Comparison of ENCODE assay signal across 8 mouse cellular contexts in the genomic region with DNA sequence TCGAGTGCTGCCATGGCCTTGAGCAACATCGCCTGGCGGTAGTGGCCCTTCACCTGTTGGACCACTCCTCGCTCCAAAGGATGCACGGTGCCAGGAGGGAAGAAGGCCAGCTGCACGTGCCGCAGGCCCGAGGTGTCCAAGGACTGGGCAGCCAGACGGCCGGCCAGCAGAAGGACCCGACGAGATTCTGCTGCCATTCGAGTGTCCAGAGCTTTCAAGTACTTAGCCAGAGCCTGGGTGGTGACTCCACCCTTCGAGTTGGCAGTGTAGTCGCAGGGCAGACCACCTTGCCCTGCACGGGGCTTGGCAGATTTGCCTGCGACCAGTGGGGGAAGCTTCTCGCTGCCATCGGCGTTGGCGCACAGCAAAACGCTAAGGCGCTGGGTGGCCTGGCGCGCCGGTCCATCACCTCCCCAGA. TPM values are rescaled to one million over a fixed set of nuclear protein-coding genes. Genes with fewer than 3 reads are reported as not detected.
A peak's percentile ranks its signal among the peaks of the same experiment; 100 is the strongest.
DNase-seq lines count a peak whose midpoint lies in the region; ATAC-seq and TF ChIP-seq lines count a peak whose summit lies in the region.

No protein-coding gene starts in this region.

- H3K79me2 ChIP-seq in liver, adult 2 months (ENCODE audit: control insufficient read depth, insufficient read depth, low read length) = peaks cover 18% of the 10 kb centered on the region

- WGBS in liver, adult 2 months = 16% methylated on average over 26 of the region's 26 CpGs
- 24% methylated on average over 26 of the region's 26 CpGs for WGBS in forebrain, embryonic 14.5 days
- 29% methylated on average over 26 of the region's 26 CpGs for WGBS in kidney, embryonic 16.5 days
- WGBS in midbrain, embryonic 13.5 days = 23% methylated on average over 26 of the region's 26 CpGs

- no peaks in the 10 kb centered on the region for H3K9me3 ChIP-seq in forebrain, embryonic 14.5 days (replicated peaks; ENCODE audit: control insufficient read depth, low read length)
- no peaks in the 10 kb centered on the region for H3K9me3 ChIP-seq in kidney, embryonic 16.5 days (ENCODE audit: low read length)
- no peaks in the 10 kb centered on the region for H3K9me3 ChIP-seq in midbrain, embryonic 13.5 days

- H3K4me1 ChIP-seq in liver, adult 2 months (ENCODE audit: control insufficient read depth, insufficient read depth, low read length) = peaks cover 24% of the 10 kb centered on the region
- H3K4me1 ChIP-seq in forebrain, embryonic 14.5 days (ENCODE audit: control insufficient read depth, insufficient read depth, low read length) = peaks cover 36% of the 10 kb centered on the region
- peaks cover 48% of the 10 kb centered on the region for H3K4me1 ChIP-seq in kidney, embryonic 16.5 days (ENCODE audit: insufficient read depth, low read length)
- peaks cover 55% of the 10 kb centered on the region for H3K4me1 ChIP-seq in midbrain, embryonic 13.5 days (replicated peaks)

- no peaks in the 10 kb centered on the region for H3K27me3 ChIP-seq in liver, adult 2 months (ENCODE audit: control insufficient read depth, insufficient read depth, low read length)
- H3K27me3 ChIP-seq in forebrain, embryonic 14.5 days (replicated peaks; ENCODE audit: control insufficient read depth, insufficient read depth, low read length) = no peaks in the 10 kb centered on the region
- no peaks in the 10 kb centered on the region for H3K27me3 ChIP-seq in kidney, embryonic 16.5 days (ENCODE audit: insufficient read depth, low read length)
- H3K27me3 ChIP-seq in midbrain, embryonic 13.5 days = no peaks in the 10 kb centered on the region

- peak overlapping the region; percentile 30; the same call in 1 of the 2 replicates for H3K27ac ChIP-seq in liver, adult 2 months (replicated peaks; ENCODE audit: insufficient read depth, low read depth, low read length)
- peak overlapping the region; percentile 96 for H3K27ac ChIP-seq in forebrain, embryonic 14.5 days (ENCODE audit: low read depth, low read length)
- H3K27ac ChIP-seq in kidney, embryonic 16.5 days (ENCODE audit: low read length) = peak overlapping the region; percentile 96
- H3K27ac ChIP-seq in midbrain, embryonic 13.5 days = peak overlapping the region; percentile 96

- H3K9ac ChIP-seq in liver, adult 2 months (ENCODE audit: low read depth, low read length) = peak overlapping the region; percentile 80
- H3K9ac ChIP-seq in forebrain, embryonic 14.5 days (ENCODE audit: low read length) = peak overlapping the region; percentile 96
- H3K9ac ChIP-seq in kidney, embryonic 16.5 days (replicated peaks; ENCODE audit: low read length) = peak overlapping the region; percentile 98
- peak overlapping the region; percentile 97 for H3K9ac ChIP-seq in midbrain, embryonic 13.5 days (replicated peaks)

- ATAC-seq in forebrain, embryonic 14.5 days = 0 out of 2 replicates have a peak, but pooled peaks have one; percentile 1
- no peak for ATAC-seq in kidney, embryonic 16.5 days (ENCODE audit: low FRiP score, low TSS enrichment)
- peak; percentile 2; the same call in 1 of the 2 replicates for ATAC-seq in midbrain, embryonic 13.5 days

- no peaks in the 10 kb centered on the region for H3K36me3 ChIP-seq in liver, adult 2 months (ENCODE audit: control insufficient read depth, insufficient read depth, low read length)
- H3K36me3 ChIP-seq in forebrain, embryonic 14.5 days (ENCODE audit: control insufficient read depth, insufficient read depth, low read length) = peaks cover 11% of the 10 kb centered on the region
- H3K36me3 ChIP-seq in kidney, embryonic 16.5 days (ENCODE audit: insufficient read depth, low read length) = 0 out of 2 replicates have a peak, but pooled peaks cover 14% of the 10 kb centered on the region
- 0 out of 2 replicates have a peak, but pooled peaks cover 11% of the 10 kb centered on the region for H3K36me3 ChIP-seq in midbrain, embryonic 13.5 days

- TF ChIP-seq POLR2A in liver, adult 2 months (IDR thresholded peaks at IDR 0.05; ENCODE audit: extremely low read depth, insufficient read depth, low read length) = no peak

- H3K4me2 ChIP-seq in forebrain, embryonic 14.5 days (ENCODE audit: low read length) = peak overlapping the region; percentile 69
- H3K4me2 ChIP-seq in kidney, embryonic 16.5 days (replicated peaks; ENCODE audit: low read depth, low read length) = peak overlapping the region; percentile 95
- H3K4me2 ChIP-seq in midbrain, embryonic 13.5 days (replicated peaks) = peak overlapping the region; percentile 98

- no peak for TF ChIP-seq CTCF in liver, adult 2 months (IDR thresholded peaks at IDR 0.05; ENCODE audit: low read depth, low read length)

- H3K4me3 ChIP-seq in liver, adult 2 months (ENCODE audit: insufficient read depth, low read depth, low read length) = peak overlapping the region; percentile 72
- H3K4me3 ChIP-seq in forebrain, embryonic 14.5 days (ENCODE audit: low read depth, low read length) = peak overlapping the region; percentile 91
- H3K4me3 ChIP-seq in kidney, embryonic 16.5 days (ENCODE audit: low read length) = peak overlapping the region; percentile 85
- peak overlapping the region; percentile 88 for H3K4me3 ChIP-seq in midbrain, embryonic 13.5 days (replicated peaks)

- peak; percentile 42 for DNase-seq in liver, adult 2 months (ENCODE audit: extremely low read depth, low read depth, low spot score)
- DNase-seq in liver = no peak
- peak; percentile 41 for DNase-seq in adrenal gland, postnatal 14 days
- peak; percentile 32 for DNase-seq in forebrain, embryonic 14.5 days (ENCODE audit: low spot score)
- DNase-seq in thymus, postnatal 4 days = no peak
- no peak for DNase-seq in embryo, embryonic 11 days

RNA-seq across cellular contexts. Expression of a gene that starts 1.0 kb away (rescaled TPM):
- total RNA-seq in liver, adult 2 months (2014; rRNA removed) = 27.3 and 27.5 TPM in 2 replicates
- 35.2 and 40.5 TPM in 2 replicates for polyA plus RNA-seq in liver, adult 2 months (2012; rRNA removed)
- 65.6 and 70.4 TPM in 2 replicates for total RNA-seq in adrenal gland, postnatal 14 days (2021)
- 9.3 and 9.7 TPM in 2 replicates for polyA plus RNA-seq in forebrain, embryonic 14.5 days (2014; fragmentation: Nextera tagmentation; extraction: Ambion mirVana)
- polyA plus RNA-seq in kidney, embryonic 16.5 days (2015; fragmentation: Nextera tagmentation; extraction: Ambion mirVana) = 9.7 and 10.1 TPM in 2 replicates
- polyA plus RNA-seq in midbrain, embryonic 13.5 days (2015; fragmentation: Nextera tagmentation; extraction: Ambion mirVana) = 13.3 and 15.0 TPM in 2 replicates

RNA-seq across cellular contexts. Expression of a gene that starts 7.9 kb away (rescaled TPM):
- total RNA-seq in liver, adult 2 months (2014; rRNA removed) = 0.94 and 1.0 TPM in 2 replicates
- 1.1 and 1.5 TPM in 2 replicates for polyA plus RNA-seq in liver, adult 2 months (2012; rRNA removed)
- total RNA-seq in adrenal gland, postnatal 14 days (2021) = 16.1 and 17.8 TPM in 2 replicates
- 30.0 and 32.0 TPM in 2 replicates for polyA plus RNA-seq in forebrain, embryonic 14.5 days (2014; fragmentation: Nextera tagmentation; extraction: Ambion mirVana)
- 73.8 and 87.0 TPM in 2 replicates for polyA plus RNA-seq in kidney, embryonic 16.5 days (2015; fragmentation: Nextera tagmentation; extraction: Ambion mirVana)
- 50.6 and 59.3 TPM in 2 replicates for polyA plus RNA-seq in midbrain, embryonic 13.5 days (2015; fragmentation: Nextera tagmentation; extraction: Ambion mirVana)

RNA-seq across cellular contexts. Expression of a gene that starts 8.2 kb away (rescaled TPM):
- 0.37 and 0.81 TPM in 2 replicates for total RNA-seq in liver, adult 2 months (2014; rRNA removed)
- polyA plus RNA-seq in liver, adult 2 months (2012; rRNA removed) = 0.76 and 0.96 TPM in 2 replicates
- total RNA-seq in adrenal gland, postnatal 14 days (2021) = 7.0 and 7.5 TPM in 2 replicates
- polyA plus RNA-seq in forebrain, embryonic 14.5 days (2014; fragmentation: Nextera tagmentation; extraction: Ambion mirVana) = 10.1 and 11.8 TPM in 2 replicates
- 3.3 and 4.7 TPM in 2 replicates for polyA plus RNA-seq in kidney, embryonic 16.5 days (2015; fragmentation: Nextera tagmentation; extraction: Ambion mirVana)
- 10.8 and 11.5 TPM in 2 replicates for polyA plus RNA-seq in midbrain, embryonic 13.5 days (2015; fragmentation: Nextera tagmentation; extraction: Ambion mirVana)

RNA-seq across cellular contexts. Expression of a gene that starts 19.0 kb away (rescaled TPM):
- 3.4 and 3.6 TPM in 2 replicates for total RNA-seq in liver, adult 2 months (2014; rRNA removed)
- 16.6 and 20.3 TPM in 2 replicates for polyA plus RNA-seq in liver, adult 2 months (2012; rRNA removed)
- total RNA-seq in adrenal gland, postnatal 14 days (2021) = 69.4 and 79.8 TPM in 2 replicates
- polyA plus RNA-seq in forebrain, embryonic 14.5 days (2014; fragmentation: Nextera tagmentation; extraction: Ambion mirVana) = 110 and 112 TPM in 2 replicates
- 98.2 and 101 TPM in 2 replicates for polyA plus RNA-seq in kidney, embryonic 16.5 days (2015; fragmentation: Nextera tagmentation; extraction: Ambion mirVana)
- 89.6 and 92.2 TPM in 2 replicates for polyA plus RNA-seq in midbrain, embryonic 13.5 days (2015; fragmentation: Nextera tagmentation; extraction: Ambion mirVana)

RNA-seq across cellular contexts. Expression of a gene that starts 28.0 kb away (rescaled TPM):
- 12.4 and 15.4 TPM in 2 replicates for total RNA-seq in liver, adult 2 months (2014; rRNA removed)
- 49.1 and 53.8 TPM in 2 replicates for polyA plus RNA-seq in liver, adult 2 months (2012; rRNA removed)
- total RNA-seq in adrenal gland, postnatal 14 days (2021) = 17.3 and 17.7 TPM in 2 replicates
- polyA plus RNA-seq in forebrain, embryonic 14.5 days (2014; fragmentation: Nextera tagmentation; extraction: Ambion mirVana) = 29.9 and 30.3 TPM in 2 replicates
- polyA plus RNA-seq in kidney, embryonic 16.5 days (2015; fragmentation: Nextera tagmentation; extraction: Ambion mirVana) = 30.2 and 30.9 TPM in 2 replicates
- polyA plus RNA-seq in midbrain, embryonic 13.5 days (2015; fragmentation: Nextera tagmentation; extraction: Ambion mirVana) = 32.7 and 33.4 TPM in 2 replicates

Comparison
In these comparisons a context has a peak if more than half of its experiments do, and no peak if none do; other contexts are left out.
1. DNase-seq: peak in liver, adult 2 months (single experiment), adrenal gland, postnatal 14 days (single experiment) and forebrain, embryonic 14.5 days (single experiment); none in liver (single experiment), thymus, postnatal 4 days (single experiment) and embryo, embryonic 11 days (single experiment).
2. H3K27ac ChIP-seq: peak in every context shown above with its lines; median percentile 96 in forebrain, embryonic 14.5 days; 96 in kidney, embryonic 16.5 days; 96 in midbrain, embryonic 13.5 days; 30 in liver, adult 2 months.
3. RNA of a gene that starts 7.9 kb away (polyA plus RNA-seq): 73.8 to 87.0 TPM in kidney, embryonic 16.5 days, 50.6 to 59.3 TPM in midbrain, embryonic 13.5 days and 30.0 to 32.0 TPM in forebrain, embryonic 14.5 days; 1.1 to 1.5 TPM in liver, adult 2 months; every median in the first group is over 10 times any median in the second.
4. Peak in every context shown above with its lines, with median percentiles within 50 percentile points of each other: H3K4me3 ChIP-seq, H3K9ac ChIP-seq and H3K4me2 ChIP-seq.